Mouse (Mus musculus): ENCODE results near the gene Sptbn2.
"Not testable (repeated sequence)": the region's sequence is repeated elsewhere in the genome, so short reads cannot be mapped to it uniquely, and the experiment has no call there.

Sptbn2 gene

DNA sequence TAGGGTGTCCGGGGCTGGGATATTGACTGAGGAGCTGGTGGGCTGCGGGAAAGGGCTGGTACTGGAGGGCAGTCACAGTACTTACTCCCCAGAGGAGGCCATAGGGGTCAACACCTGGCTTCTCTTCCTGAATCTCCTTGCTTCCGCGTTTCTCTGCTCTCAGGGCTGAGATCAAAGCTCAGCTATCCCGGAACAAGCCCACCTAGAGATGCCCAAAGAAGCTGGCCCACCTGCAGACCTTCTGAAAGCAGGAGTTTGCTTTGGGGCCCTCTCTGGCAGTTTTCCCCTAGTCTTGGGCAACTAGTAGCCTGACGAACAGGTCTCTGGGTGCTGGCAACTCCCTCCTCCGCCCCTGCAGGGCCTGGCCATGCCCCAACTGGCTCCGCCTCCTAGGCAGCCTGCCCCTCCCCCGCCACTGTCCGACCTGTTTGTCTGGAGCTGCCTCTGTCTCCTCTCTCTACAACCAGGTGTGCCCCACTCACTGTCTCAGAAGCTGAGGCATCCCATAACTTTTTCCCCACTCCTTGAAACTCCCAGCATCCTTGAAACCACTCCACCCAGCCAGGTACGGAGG, 9.8 kb downstream of the Sptbn2 start:
- DNase-seq (ENCODE audit: low read depth, low spot score) = peak; percentile 51

DNA sequence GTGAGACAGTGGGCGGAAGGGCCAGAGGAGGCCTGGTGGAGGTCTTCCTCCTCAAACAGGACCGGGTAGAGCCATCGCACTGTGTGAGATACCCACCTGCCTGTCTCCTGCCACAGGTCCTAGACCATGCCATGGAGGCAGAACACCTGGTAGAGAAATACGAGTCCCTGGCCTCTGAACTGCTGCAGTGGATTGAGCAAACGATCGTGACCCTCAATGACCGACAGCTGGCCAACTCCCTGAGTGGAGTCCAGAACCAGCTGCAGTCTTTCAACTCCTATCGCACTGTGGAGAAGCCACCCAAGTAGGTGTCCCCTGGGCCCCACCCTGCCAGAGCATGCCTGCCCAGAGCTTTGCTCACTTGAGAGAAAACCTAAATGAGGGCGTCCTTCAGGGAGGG, 18.2 kb downstream of the Sptbn2 start:
- DNase-seq (ENCODE audit: low read depth, low spot score) = no peak

- DNase-seq (ENCODE audit: low read depth, low spot score) = no peak
Observed at GRCm38 (mm10) chr19:4733052-4733451, 22.1 kb downstream of the Sptbn2 start.

DNA sequence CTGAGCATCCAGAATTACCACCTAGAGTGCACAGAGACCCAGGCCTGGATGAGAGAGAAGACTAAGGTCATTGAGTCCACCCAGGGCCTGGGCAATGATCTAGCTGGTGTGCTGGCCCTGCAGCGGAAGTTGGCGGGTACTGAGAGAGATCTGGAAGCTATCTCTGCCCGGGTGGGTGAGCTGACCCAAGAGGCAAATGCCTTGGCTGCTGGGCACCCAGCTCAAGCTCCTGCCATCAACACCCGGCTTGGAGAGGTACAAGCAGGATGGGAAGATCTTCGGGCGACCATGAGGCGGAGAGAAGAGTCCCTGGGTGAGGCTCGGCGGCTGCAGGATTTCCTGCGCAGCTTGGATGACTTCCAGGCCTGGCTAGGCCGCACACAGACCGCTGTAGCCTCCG, 26.9 kb downstream of the Sptbn2 start:
- DNase-seq (ENCODE audit: low read depth, low spot score) = no peak

GRCm38 (mm10) chr19:4739053-4739452, 28.1 kb downstream of the Sptbn2 start:
- no peak for DNase-seq (ENCODE audit: low read depth, low spot score)

GRCm38 (mm10) chr19:4739762-4740161, 28.8 kb downstream of the Sptbn2 start:
- no peak for DNase-seq (ENCODE audit: low read depth, low spot score)

DNA sequence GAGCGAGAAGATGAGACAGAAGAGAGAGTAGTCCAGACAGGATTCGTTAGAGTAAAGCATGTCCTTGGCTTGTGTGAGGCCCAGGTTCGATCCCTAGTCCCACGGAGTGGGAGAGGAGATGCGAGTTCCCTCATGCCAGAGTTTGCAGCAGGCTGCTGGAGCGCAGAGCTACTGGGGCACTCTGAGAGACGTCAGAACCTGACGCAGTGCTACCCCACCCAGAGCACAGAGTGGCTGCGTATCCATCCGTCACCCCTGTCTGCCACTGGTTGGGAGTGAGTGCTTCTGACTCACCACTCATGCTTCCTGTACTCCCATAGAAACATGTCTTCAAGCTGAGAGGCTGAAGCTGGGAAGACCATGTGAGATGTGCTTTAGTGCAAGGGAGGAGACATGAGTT, 30.5 kb downstream of the Sptbn2 start:
- no peak for DNase-seq (ENCODE audit: low read depth, low spot score)

DNA sequence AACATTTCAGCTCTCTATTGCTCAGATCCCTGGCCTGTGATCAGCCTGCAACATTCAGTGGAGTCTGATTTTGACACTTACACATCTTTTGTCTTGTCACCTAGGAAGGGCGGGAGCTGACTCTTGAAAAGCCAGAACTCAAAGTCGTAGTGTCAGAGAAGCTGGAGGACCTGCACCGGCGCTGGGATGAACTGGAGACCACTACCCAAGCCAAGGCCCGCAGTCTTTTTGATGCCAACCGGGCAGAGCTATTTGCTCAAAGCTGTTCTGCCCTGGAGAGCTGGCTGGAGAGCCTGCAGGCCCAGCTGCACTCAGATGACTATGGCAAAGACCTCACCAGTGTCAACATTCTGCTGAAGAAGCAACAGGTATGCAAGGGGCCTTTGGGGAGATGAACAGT, 31.3 kb downstream of the Sptbn2 start:
- no peak for DNase-seq (ENCODE audit: low read depth, low spot score)

DNA sequence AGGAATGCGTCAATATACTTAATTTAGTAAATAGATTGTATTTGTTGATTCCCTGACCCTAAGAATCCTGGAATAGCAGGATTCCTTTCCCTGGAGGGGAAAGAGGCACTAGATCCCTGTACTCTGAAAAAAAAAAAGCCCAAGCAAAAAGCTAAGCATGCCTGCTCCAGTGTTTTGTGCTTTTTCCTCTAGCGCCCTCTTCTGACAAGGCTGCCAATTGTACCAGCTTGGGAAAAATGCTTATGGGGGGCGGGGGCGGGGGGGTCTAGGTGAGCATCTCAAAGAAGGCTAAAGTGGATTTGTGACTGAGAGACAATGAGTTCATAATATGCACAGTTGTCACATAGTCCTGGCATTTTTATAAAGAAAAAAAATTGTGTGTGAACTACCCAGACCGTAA, 32.6 kb downstream of the Sptbn2 start:
- peak; percentile 58 for DNase-seq (ENCODE audit: low read depth, low spot score)

GRCm38 (mm10) chr19:4744026-4744425, 33.1 kb downstream of the Sptbn2 start:
- DNase-seq (ENCODE audit: low read depth, low spot score) = no peak

GRCm38 (mm10) chr19:4745057-4745456, 34.1 kb downstream of the Sptbn2 start:
- DNase-seq (ENCODE audit: low read depth, low spot score) = no peak

DNA sequence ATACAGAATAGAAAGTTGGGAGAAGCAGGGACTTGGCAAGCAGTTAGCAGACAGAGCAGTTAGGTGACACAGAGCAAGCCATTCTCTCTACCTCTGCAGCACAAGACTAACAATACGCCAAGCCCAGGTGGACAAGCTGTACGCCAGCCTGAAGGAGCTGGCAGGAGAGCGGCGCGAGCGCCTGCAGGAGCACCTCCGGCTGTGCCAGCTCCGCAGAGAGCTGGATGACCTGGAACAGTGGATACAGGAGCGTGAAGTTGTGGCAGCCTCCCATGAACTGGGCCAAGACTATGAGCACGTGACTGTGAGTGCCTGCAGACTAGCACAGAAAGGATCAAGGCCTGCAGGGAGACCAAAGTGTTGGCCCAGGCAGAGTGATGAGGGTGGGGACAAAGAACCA, 34.7 kb downstream of the Sptbn2 start:
- DNase-seq (ENCODE audit: low read depth, low spot score) = no peak

GRCm38 (mm10) chr19:4746611-4747010, 35.6 kb downstream of the Sptbn2 start:
- no peak for DNase-seq (ENCODE audit: low read depth, low spot score)

DNA sequence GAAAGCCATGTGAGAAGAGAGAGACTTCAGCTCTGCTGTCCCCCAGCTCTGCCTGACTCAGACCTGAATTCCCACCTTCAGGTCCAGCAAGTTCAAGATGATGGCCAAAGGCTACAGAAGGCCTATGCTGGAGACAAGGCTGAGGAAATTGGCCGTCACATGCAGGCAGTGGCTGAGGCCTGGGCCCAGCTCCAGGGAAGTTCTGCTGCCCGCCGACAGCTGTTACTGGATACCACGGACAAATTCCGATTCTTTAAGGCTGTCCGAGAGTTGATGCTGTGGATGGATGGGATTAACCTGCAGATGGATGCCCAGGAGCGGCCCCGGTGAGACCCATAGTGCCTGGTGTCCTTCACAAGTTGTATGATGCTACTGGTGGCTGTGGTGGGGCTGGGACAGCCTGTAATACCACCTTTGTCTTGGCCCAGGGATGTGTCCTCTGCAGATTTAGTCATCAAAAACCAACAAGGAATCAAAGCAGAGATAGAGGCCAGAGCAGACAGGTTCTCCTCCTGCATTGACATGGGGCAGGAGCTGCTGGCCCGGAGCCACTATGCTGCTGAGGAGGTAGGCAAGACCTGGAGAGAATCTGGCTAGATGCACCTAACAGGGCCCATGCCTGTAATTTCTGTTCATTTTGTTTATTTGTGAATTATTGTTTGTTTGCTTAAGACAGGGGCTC, 36.8 kb downstream of the Sptbn2 start:
- DNase-seq (ENCODE audit: low read depth, low spot score) = no peak

GRCm38 (mm10) chr19:4748493-4748892, 37.5 kb downstream of the Sptbn2 start:
- no peak for DNase-seq (ENCODE audit: low read depth, low spot score)

DNA sequence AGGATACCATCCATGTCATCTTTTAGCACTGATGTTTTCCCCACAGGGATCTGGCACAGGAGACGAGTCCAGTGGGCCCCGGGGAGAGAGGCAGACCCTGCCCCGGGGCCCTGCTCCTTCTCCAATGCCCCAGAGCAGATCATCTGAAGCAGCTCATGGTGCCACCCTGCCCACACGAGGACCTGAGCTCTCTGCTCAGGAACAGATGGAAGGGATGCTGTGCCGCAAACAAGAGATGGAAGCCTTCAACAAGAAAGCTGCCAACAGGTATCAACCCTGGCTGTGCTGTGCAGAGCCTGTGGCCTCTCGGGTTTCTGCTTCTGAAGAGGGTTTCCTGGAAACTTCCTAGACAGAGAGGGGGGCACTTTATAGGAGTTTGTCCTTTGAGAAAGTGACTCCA, 39.0 kb downstream of the Sptbn2 start:
- DNase-seq (ENCODE audit: low read depth, low spot score) = no peak

DNA sequence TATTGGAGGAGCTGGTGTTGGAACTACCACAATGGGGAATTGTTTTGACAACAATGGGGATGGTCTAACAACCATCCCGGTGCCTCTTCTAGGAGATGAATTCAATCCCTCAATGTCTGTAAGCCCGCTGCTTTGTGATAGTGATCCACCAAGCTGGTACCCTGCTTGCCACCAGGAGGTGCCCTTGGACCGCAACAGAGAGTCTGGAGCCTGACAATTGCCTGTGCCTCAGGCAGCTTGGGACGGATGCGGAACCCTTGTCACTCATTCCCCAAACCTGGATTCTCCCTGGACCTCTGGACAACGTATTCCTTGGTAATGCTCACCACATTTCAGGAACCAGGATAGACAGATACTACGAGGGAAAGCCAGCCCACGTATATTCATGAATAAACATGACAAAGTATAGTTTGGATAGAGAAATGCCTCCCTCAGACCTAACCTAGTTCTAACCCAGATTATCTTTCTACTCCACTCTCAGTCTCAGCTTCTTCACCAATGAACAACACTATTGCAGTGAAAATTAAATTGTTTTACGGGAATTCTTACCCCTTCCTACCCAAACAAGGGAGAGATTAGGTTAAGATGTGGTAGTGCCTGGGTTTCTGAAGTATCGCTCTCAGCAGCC, 44.7 kb downstream of the Sptbn2 start:
- DNase-seq (ENCODE audit: low read depth, low spot score) = peak; percentile 93

GRCm38 (mm10) chr19:4756193-4756911, 45.4 kb downstream of the Sptbn2 start, which contains the start of gene Rbm4b:
Rbm4b (plus strand) TSS chr19:4756497.
- peak; percentile 96 for DNase-seq (ENCODE audit: low read depth, low spot score)

GRCm38 (mm10) chr19:4756921-4757320, 46.0 kb downstream of the Sptbn2 start:
- no peak for DNase-seq (ENCODE audit: low read depth, low spot score)

- DNase-seq (ENCODE audit: low read depth, low spot score) = not testable (repeated sequence)
Observed at GRCm38 (mm10) chr19:4760544-4760943, 49.6 kb downstream of the Sptbn2 start.

GRCm38 (mm10) chr19:4762876-4763275, 51.9 kb downstream of the Sptbn2 start:
- peak; percentile 60 for DNase-seq (ENCODE audit: low read depth, low spot score)

DNA sequence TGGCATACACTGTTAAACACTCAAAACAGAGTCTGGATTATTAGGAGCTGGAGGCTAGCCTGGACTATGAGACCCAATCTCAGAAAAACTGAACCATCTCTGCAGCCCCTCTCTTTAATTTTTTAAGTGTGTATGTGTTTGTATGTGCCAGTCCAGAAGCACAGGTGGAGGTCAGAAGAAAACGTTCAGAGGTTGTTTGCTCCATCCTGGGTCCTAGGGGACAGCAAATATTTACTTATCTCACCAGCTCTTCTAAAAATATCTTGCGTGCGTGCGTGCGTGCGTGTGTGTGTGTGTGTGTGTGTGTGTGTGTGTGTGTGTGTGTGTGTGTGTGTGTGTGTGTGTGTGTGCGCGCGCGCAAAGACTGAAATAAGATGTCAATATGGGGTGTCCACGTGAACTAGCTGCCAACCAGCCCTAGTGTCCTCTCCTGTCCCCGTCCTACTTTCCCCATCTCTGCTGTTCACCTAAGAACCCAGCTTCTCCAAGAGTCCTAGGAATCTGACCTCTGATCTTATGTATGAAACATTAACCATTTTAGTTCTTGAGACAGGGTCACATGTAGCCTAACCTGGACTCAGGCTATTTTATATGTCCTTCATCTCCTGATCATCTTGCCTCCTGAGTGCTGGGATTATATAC, 56.7 kb downstream of the Sptbn2 start:
- no peak for DNase-seq (ENCODE audit: low read depth, low spot score)
